Mouse (Mus musculus): ENCODE measurements around the gene Gm11634. TPM values are rescaled to one million over a fixed set of nuclear protein-coding genes. Genes with fewer than 3 reads are reported as not detected.
"Not testable (repeated sequence)": the region's sequence is repeated elsewhere in the genome, so short reads cannot be mapped to it uniquely, and the experiment has no call there.

The Gm11634 gene
- not detected in 2 replicates for polyA plus RNA-seq (2014; fragmentation: Nextera tagmentation; extraction: Ambion mirVana)

- H3K27ac ChIP-seq (replicated peaks; ENCODE audit: low read depth, low read length) = no peak within 1 kb of the TSS
- no peaks in the 10 kb centered on the region for H3K9me3 ChIP-seq (replicated peaks; ENCODE audit: control insufficient read depth, low read length)
- no peaks in the 10 kb centered on the region for H3K36me3 ChIP-seq (replicated peaks; ENCODE audit: control insufficient read depth, insufficient read depth, low read depth, low read length)
- H3K4me1 ChIP-seq (ENCODE audit: control insufficient read depth, insufficient read depth, low read length) = no peaks in the 10 kb centered on the region
- no peak for ATAC-seq (replicated peaks; ENCODE audit: insufficient number of reproducible peaks, low FRiP score, low TSS enrichment, low read depth)
- no peak for DNase-seq (ENCODE audit: low spot score)
- no peaks in the 10 kb centered on the region for H3K27me3 ChIP-seq (ENCODE audit: control insufficient read depth, insufficient read depth, low read length)
- no peak within 1 kb of the TSS for H3K4me2 ChIP-seq (ENCODE audit: low read depth, low read length)
- no peak within 1 kb of the TSS for H3K4me3 ChIP-seq (ENCODE audit: low read depth, low read length)
- 77% methylated on average over 6 of the region's 6 CpGs for WGBS
- no peak within 1 kb of the TSS for H3K9ac ChIP-seq (replicated peaks; ENCODE audit: low read length)
Observed at GRCm38 (mm10) chr11:101599156-101599555, at the start of gene Gm11634. Gene Gm11634, minus strand, starts transcription at chr11:101599256.

GRCm38 (mm10) chr11:101647093-101647492 lies 48.0 kb upstream of the Gm11634 start:
- WGBS = 94% methylated on average over 10 of the region's 10 CpGs
- H3K9ac ChIP-seq (replicated peaks; ENCODE audit: low read length); ATAC-seq (replicated peaks; ENCODE audit: insufficient number of reproducible peaks, low FRiP score, low TSS enrichment, low read depth); H3K27me3 ChIP-seq (ENCODE audit: control insufficient read depth, insufficient read depth, low read length); H3K36me3 ChIP-seq (replicated peaks; ENCODE audit: control insufficient read depth, insufficient read depth, low read depth, low read length); H3K9me3 ChIP-seq (replicated peaks; ENCODE audit: control insufficient read depth, low read length); DNase-seq (ENCODE audit: low spot score); H3K4me1 ChIP-seq (ENCODE audit: control insufficient read depth, insufficient read depth, low read length); H3K4me3 ChIP-seq (ENCODE audit: low read depth, low read length); H3K27ac ChIP-seq (replicated peaks; ENCODE audit: low read depth, low read length); H3K4me2 ChIP-seq (ENCODE audit: low read depth, low read length): not testable (repeated sequence)

DNA sequence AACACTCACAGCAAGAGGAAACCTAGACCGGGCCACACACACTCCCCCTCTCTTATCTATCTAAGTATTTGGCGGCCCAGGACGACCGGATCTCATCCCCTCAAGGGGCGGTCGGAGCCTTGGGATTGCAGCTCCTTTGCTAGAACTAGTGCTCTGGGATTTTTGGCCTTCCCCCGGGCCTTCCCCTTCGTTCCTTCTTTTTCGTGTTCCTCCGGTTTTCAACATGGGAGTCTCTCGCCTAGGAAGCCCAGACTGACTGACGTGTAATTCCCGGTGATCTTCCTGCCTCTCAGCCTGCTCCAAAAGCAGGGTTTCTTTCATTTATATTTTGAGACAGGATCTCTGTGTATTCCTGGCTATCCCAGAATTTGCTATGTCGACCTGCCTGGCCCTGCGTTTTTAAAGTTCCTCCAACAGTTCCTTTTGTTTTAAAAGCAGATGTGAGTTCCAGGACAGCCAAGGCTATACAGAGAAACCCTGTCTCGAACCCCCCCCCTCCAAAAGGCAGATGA lies 47.3 kb upstream of the Gm11634 start:
- DNase-seq (ENCODE audit: low spot score); H3K4me1 ChIP-seq (ENCODE audit: control insufficient read depth, insufficient read depth, low read length); H3K9me3 ChIP-seq (replicated peaks; ENCODE audit: control insufficient read depth, low read length); H3K36me3 ChIP-seq (replicated peaks; ENCODE audit: control insufficient read depth, insufficient read depth, low read depth, low read length); H3K27me3 ChIP-seq (ENCODE audit: control insufficient read depth, insufficient read depth, low read length); ATAC-seq (replicated peaks; ENCODE audit: insufficient number of reproducible peaks, low FRiP score, low TSS enrichment, low read depth): not testable (repeated sequence)
- WGBS = 14% methylated on average over 13 of the region's 16 CpGs
- peak overlapping the region; percentile 19; the same call in 1 of the 2 replicates for H3K4me2 ChIP-seq (ENCODE audit: low read depth, low read length)
- H3K4me3 ChIP-seq (ENCODE audit: low read depth, low read length) = 0 out of 2 replicates have a peak overlapping the region, but pooled peaks have one; percentile 18
- H3K27ac ChIP-seq (replicated peaks; ENCODE audit: low read depth, low read length) = 0 out of 2 replicates have a peak overlapping the region, but pooled peaks have one; percentile 6
- peak overlapping the region; percentile 48 for H3K9ac ChIP-seq (replicated peaks; ENCODE audit: low read length)

GRCm38 (mm10) chr11:101645411-101646282 lies 46.6 kb upstream of the Gm11634 start:
- under 1% methylated on average over 43 of the region's 56 CpGs for WGBS
- DNase-seq (ENCODE audit: low spot score) (peak; percentile 84), ATAC-seq (replicated peaks; ENCODE audit: insufficient number of reproducible peaks, low FRiP score, low TSS enrichment, low read depth) (peak; percentile 86)
- Histone ChIP-seq H3K27ac (replicated peaks; ENCODE audit: low read depth, low read length) (peak overlapping the region; percentile 83), H3K4me2 (ENCODE audit: low read depth, low read length) (peak overlapping the region; percentile 19; the same call in 1 of the 2 replicates), H3K9ac (replicated peaks; ENCODE audit: low read length) (peak overlapping the region; percentile 48), H3K4me3 (ENCODE audit: low read depth, low read length) (0 out of 2 replicates have a peak overlapping the region, but pooled peaks have one; percentile 18)
- H3K9me3 ChIP-seq (replicated peaks; ENCODE audit: control insufficient read depth, low read length); H3K36me3 ChIP-seq (replicated peaks; ENCODE audit: control insufficient read depth, insufficient read depth, low read depth, low read length); H3K4me1 ChIP-seq (ENCODE audit: control insufficient read depth, insufficient read depth, low read length); H3K27me3 ChIP-seq (ENCODE audit: control insufficient read depth, insufficient read depth, low read length): not testable (repeated sequence)

- H3K4me2 ChIP-seq (ENCODE audit: low read depth, low read length); H3K9me3 ChIP-seq (replicated peaks; ENCODE audit: control insufficient read depth, low read length); H3K4me3 ChIP-seq (ENCODE audit: low read depth, low read length); ATAC-seq (replicated peaks; ENCODE audit: insufficient number of reproducible peaks, low FRiP score, low TSS enrichment, low read depth); H3K27ac ChIP-seq (replicated peaks; ENCODE audit: low read depth, low read length); H3K9ac ChIP-seq (replicated peaks; ENCODE audit: low read length); H3K27me3 ChIP-seq (ENCODE audit: control insufficient read depth, insufficient read depth, low read length); DNase-seq (ENCODE audit: low spot score); H3K36me3 ChIP-seq (replicated peaks; ENCODE audit: control insufficient read depth, insufficient read depth, low read depth, low read length); H3K4me1 ChIP-seq (ENCODE audit: control insufficient read depth, insufficient read depth, low read length): not testable (repeated sequence)
- 2% methylated on average over 4 of the region's 4 CpGs for WGBS
Observed at GRCm38 (mm10) chr11:101645043-101645410, 46.0 kb upstream of the Gm11634 start.

DNA sequence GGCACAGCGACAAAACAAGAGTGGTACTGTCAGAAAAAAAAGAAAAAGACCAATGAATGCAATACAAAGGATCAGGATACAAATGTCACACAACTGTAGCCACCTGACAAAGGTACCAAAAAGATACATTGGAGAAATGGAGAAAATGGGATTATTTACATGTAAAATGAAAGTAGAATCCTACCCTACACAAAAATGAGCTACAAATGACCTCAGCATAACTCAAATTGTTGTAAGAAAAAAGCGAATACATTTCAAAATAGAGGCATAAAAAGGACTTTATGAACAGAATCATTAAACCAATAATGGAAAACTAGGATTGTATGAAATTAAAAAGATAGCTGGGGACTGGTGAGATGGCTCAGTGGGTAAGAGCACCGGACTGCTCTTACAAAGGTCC lies 45.5 kb upstream of the Gm11634 start:
- no peak overlapping the region for H3K9ac ChIP-seq (replicated peaks; ENCODE audit: low read length)
- no peak overlapping the region for H3K4me2 ChIP-seq (ENCODE audit: low read depth, low read length)
- DNase-seq (ENCODE audit: low spot score) = no peak
- H3K4me3 ChIP-seq (ENCODE audit: low read depth, low read length) = no peak overlapping the region
- no peaks in the 10 kb centered on the region for H3K4me1 ChIP-seq (ENCODE audit: control insufficient read depth, insufficient read depth, low read length)
- no peaks in the 10 kb centered on the region for H3K27me3 ChIP-seq (ENCODE audit: control insufficient read depth, insufficient read depth, low read length)
- H3K27ac ChIP-seq (replicated peaks; ENCODE audit: low read depth, low read length) = no peak overlapping the region
- WGBS = 49% methylated on average over 3 of the region's 3 CpGs
- ATAC-seq (replicated peaks; ENCODE audit: insufficient number of reproducible peaks, low FRiP score, low TSS enrichment, low read depth) = no peak
- H3K36me3 ChIP-seq (replicated peaks; ENCODE audit: control insufficient read depth, insufficient read depth, low read depth, low read length) = no peaks in the 10 kb centered on the region
- no peaks in the 10 kb centered on the region for H3K9me3 ChIP-seq (replicated peaks; ENCODE audit: control insufficient read depth, low read length)

DNA sequence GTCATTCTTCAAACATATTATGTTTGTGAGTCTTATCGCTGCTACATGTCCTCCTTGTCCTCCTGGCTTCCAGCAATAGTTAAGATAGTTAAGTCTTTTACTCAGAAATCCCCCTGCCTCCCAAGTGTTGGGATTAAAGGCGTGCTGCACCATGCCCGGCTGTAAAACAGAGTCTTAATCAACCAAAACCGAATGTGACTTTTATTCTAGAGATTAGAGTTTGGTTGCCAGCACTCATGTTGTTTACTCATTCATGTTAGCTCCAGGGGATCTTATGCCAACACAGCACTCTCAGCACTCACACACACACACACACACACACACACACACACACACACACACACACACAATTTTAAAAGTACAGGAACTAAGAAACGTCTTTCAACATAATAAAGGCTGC lies 43.9 kb upstream of the Gm11634 start:
- H3K4me1 ChIP-seq (ENCODE audit: control insufficient read depth, insufficient read depth, low read length) = no peaks in the 10 kb centered on the region
- H3K36me3 ChIP-seq (replicated peaks; ENCODE audit: control insufficient read depth, insufficient read depth, low read depth, low read length) = no peaks in the 10 kb centered on the region
- H3K4me2 ChIP-seq (ENCODE audit: low read depth, low read length) = no peak overlapping the region
- ATAC-seq (replicated peaks; ENCODE audit: insufficient number of reproducible peaks, low FRiP score, low TSS enrichment, low read depth) (no peak), DNase-seq (ENCODE audit: low spot score) (no peak)
- H3K4me3 ChIP-seq (ENCODE audit: low read depth, low read length) = no peak overlapping the region
- H3K9me3 ChIP-seq (replicated peaks; ENCODE audit: control insufficient read depth, low read length) = no peaks in the 10 kb centered on the region
- 56% methylated on average over 5 of the region's 5 CpGs for WGBS
- H3K27me3 ChIP-seq (ENCODE audit: control insufficient read depth, insufficient read depth, low read length) = no peaks in the 10 kb centered on the region
- H3K9ac ChIP-seq (replicated peaks; ENCODE audit: low read length) = no peak overlapping the region
- no peak overlapping the region for H3K27ac ChIP-seq (replicated peaks; ENCODE audit: low read depth, low read length)

All from embryonic facial prominence, embryonic 11.5 days (tissue).